Mouse (Mus musculus) myocyte (in vitro differentiated cells): ENCODE measurements around the gene Calb2. TPM values are rescaled to one million over a fixed set of nuclear protein-coding genes. Genes with fewer than 3 reads are reported as not detected.

Experiments used
- H3K27me3 ChIP-seq: one replicate; pipeline ENCODE4 v1.6.1; 2011; ENCODE audit not compliant: control insufficient read depth, insufficient read depth, insufficient read length
- H3K36me3 ChIP-seq: one replicate; pipeline ENCODE4 v1.6.1; 2011; ENCODE audit not compliant: control insufficient read depth, insufficient read depth
- H3K4me2 ChIP-seq: one replicate; pipeline ENCODE4 v1.6.1; 2011; ENCODE audit warnings: low read depth, control low read depth
- H3K4me3 ChIP-seq: one replicate; pipeline ENCODE4 v1.5.1; 2011; ENCODE audit warnings: mild to moderate bottlenecking, control low read depth, moderate library complexity
- H3K79me2 ChIP-seq: one replicate; pipeline ENCODE4 v1.6.1; 2011; ENCODE audit not compliant: control insufficient read depth, insufficient read depth
- H3ac ChIP-seq: one replicate; pipeline ENCODE4 v1.6.1; 2011; ENCODE audit not compliant: control insufficient read depth, insufficient read length
- CEBPB ChIP-seq: IDR thresholded peaks from 2 replicates; pipeline ENCODE4 v1.6.1; 2011; ENCODE audit warnings: mild to moderate bottlenecking, moderate library complexity; ENCODE audit not compliant: poor library complexity, insufficient read depth, severe bottlenecking
- MAX ChIP-seq: IDR thresholded peaks from one replicate; pipeline ENCODE4 v1.6.1; 2011; ENCODE audit warnings: low read depth, mild to moderate bottlenecking, control low read depth
- MYOD1 ChIP-seq, 3 experiments: IDR thresholded peaks; one replicate each; pipeline ENCODE4 v1.6.1; 2011; ENCODE audit warnings: control low read depth in 2 of 3, low read depth in 2 of 3, mild to moderate bottlenecking in 2 of 3, moderate library complexity in 1 of 3; ENCODE audit not compliant: insufficient read length in 2 of 3, control insufficient read depth in 1 of 3
- MYOG ChIP-seq, 3 experiments: IDR thresholded peaks; one replicate each; pipeline ENCODE4 v1.6.1; 2011; ENCODE audit warnings: control low read depth in 2 of 3, low read depth in 2 of 3, mild to moderate bottlenecking in 2 of 3; ENCODE audit not compliant: insufficient read length in 2 of 3, control insufficient read depth in 1 of 3, insufficient read depth in 1 of 3
- POLR2A ChIP-seq: IDR thresholded peaks from one replicate; pipeline ENCODE4 v1.6.1; 2011; ENCODE audit warnings: low read depth, mild to moderate bottlenecking, control low read depth, moderate library complexity; ENCODE audit not compliant: insufficient read length
- REST ChIP-seq: IDR thresholded peaks from one replicate; pipeline ENCODE4 v1.6.1; 2011; ENCODE audit warnings: mild to moderate bottlenecking, control low read depth, moderate library complexity; ENCODE audit not compliant: insufficient read depth, insufficient read length
- TCF12 ChIP-seq: IDR thresholded peaks from one replicate; pipeline ENCODE4 v1.6.1; 2011; ENCODE audit warnings: mild to moderate bottlenecking, control low read depth; ENCODE audit not compliant: poor library complexity, insufficient read depth, severe bottlenecking
- TCF3 ChIP-seq: IDR thresholded peaks from one replicate; pipeline ENCODE4 v1.6.1; 2011; ENCODE audit warnings: low read depth, control low read depth; ENCODE audit not compliant: insufficient read length
- polyA plus RNA-seq: library from polyadenylated mRNA; unstranded; fragments of >200 nt; fragmentation: generic; extraction: Trizol; gene quantifications from one replicate; pipeline ENCODE4 v1.2.1, GENCODE M21; 2012; ENCODE audit warnings: missing spikeins

Calb2 gene
- polyA plus RNA-seq, 1 experiment, result not detected

- Histone ChIP-seq H3K4me3 (no peak within 1 kb of the TSS), H3K79me2 (no peaks in the 10 kb centered on the region)
- TF ChIP-seq POLR2A (no peak), TCF3 (no peak), MYOD1 (IDR thresholded peaks at IDR 0.05; ENCODE audit: control insufficient read depth in 1 of 3, insufficient read length in 2 of 3, low read depth in 2 of 3) (no peak), MAX (no peak), CEBPB (no peak), TCF12 (no peak)
These were observed 67.1 kb downstream of the Calb2 start, which contains the start of gene Gm21964 for GRCm38 (mm10) chr8:110100907-110101306. Gene Gm21964 (plus strand): TSS chr8:110101207.

GRCm38 (mm10) chr8:110091869-110092268 lies 76.1 kb downstream of the Calb2 start:
- no peak overlapping the region for H3ac ChIP-seq
- H3K4me2 ChIP-seq, result no peak overlapping the region
- no peaks in the 10 kb centered on the region for H3K36me3 ChIP-seq
- H3K27me3 ChIP-seq, result peaks cover under 1% of the 10 kb centered on the region
- H3K4me3 ChIP-seq, result no peak overlapping the region
- TF ChIP-seq CEBPB, result no peak
- TF ChIP-seq MYOG (IDR thresholded peaks at IDR 0.05; ENCODE audit: control insufficient read depth in 1 of 3, insufficient read depth in 1 of 3, insufficient read length in 2 of 3, low read depth in 2 of 3), result no peak
- TF ChIP-seq REST, result no peak
- TF ChIP-seq POLR2A, result no peak
- no peaks in the 10 kb centered on the region for H3K79me2 ChIP-seq

More at GRCm38 (mm10) chr8:110100907-110101306, 67.1 kb downstream of the Calb2 start, which contains the start of gene Gm21964:
- Histone ChIP-seq H3ac (no peak within 1 kb of the TSS), H3K36me3 (no peaks in the 10 kb centered on the region), H3K27me3 (no peaks in the 10 kb centered on the region), H3K4me2 (no peak within 1 kb of the TSS)

Other genes starting within 250 kb of the Calb2 start
- gene Marveld3, start 206.0 kb downstream of the Calb2 start, polyA plus RNA-seq, result 0.04 TPM
- not detected for gene Tat, start 177.8 kb downstream of the Calb2 start, polyA plus RNA-seq
- gene Chst4, start 128.5 kb downstream of the Calb2 start, polyA plus RNA-seq, result not detected
- gene Zfp612, start 88.5 kb downstream of the Calb2 start, polyA plus RNA-seq, result not detected
- gene Gm21964, start 67.0 kb downstream of the Calb2 start, polyA plus RNA-seq, result not detected
- gene Gm17720, start 65.5 kb downstream of the Calb2 start, polyA plus RNA-seq, result not detected
- 2.8 TPM for gene Cmtr2, start 47.5 kb upstream of the Calb2 start, polyA plus RNA-seq
- gene Hydin, start 98.8 kb upstream of the Calb2 start, polyA plus RNA-seq, result 0.01 TPM